Mouse (Mus musculus): ENCODE measurements around the gene Cwh43. TPM values are rescaled to one million over a fixed set of nuclear protein-coding genes. Genes with fewer than 3 reads are reported as not detected.

The Cwh43 gene
- polyA plus RNA-seq, 1 experiment from 2014 or later = not detected

- no peaks in the 10 kb centered on the region for H3K27me3 ChIP-seq (replicated peaks; ENCODE audit: control insufficient read depth, insufficient read depth, low read length)
- no peaks in the 10 kb centered on the region for H3K36me3 ChIP-seq (ENCODE audit: control insufficient read depth, insufficient read depth, low read length)
- WGBS = 68% methylated on average over 7 of the region's 7 CpGs
- H3K9me3 ChIP-seq (ENCODE audit: control insufficient read depth, low read length) = no peaks in the 10 kb centered on the region
- no peak overlapping the region for H3K4me2 ChIP-seq
- H3K4me3 ChIP-seq (ENCODE audit: low read depth, low read length) = no peak overlapping the region
- no peak overlapping the region for H3K9ac ChIP-seq (ENCODE audit: low read depth, low read length)
- ATAC-seq (replicated peaks; ENCODE audit: low FRiP score) = no peak
- no peak overlapping the region for H3K27ac ChIP-seq (ENCODE audit: low read depth, low read length)
- DNase-seq (ENCODE audit: low spot score) = no peak
- H3K4me1 ChIP-seq (replicated peaks; ENCODE audit: control insufficient read depth, insufficient read depth, low read length) = no peaks in the 10 kb centered on the region
Observed at GRCm38 (mm10) chr5:73434764-73435163, 28.9 kb downstream of the Cwh43 start.

GRCm38 (mm10) chr5:73442176-73442575 lies 36.3 kb downstream of the Cwh43 start:
- DNase-seq (ENCODE audit: low spot score) = no peak
- no peak overlapping the region for H3K9ac ChIP-seq (ENCODE audit: low read depth, low read length)
- ATAC-seq (replicated peaks; ENCODE audit: low FRiP score) = no peak
- no peak overlapping the region for H3K4me3 ChIP-seq (ENCODE audit: low read depth, low read length)
- 80% methylated on average over 9 of the region's 9 CpGs for WGBS
- H3K4me1 ChIP-seq (replicated peaks; ENCODE audit: control insufficient read depth, insufficient read depth, low read length) = no peaks in the 10 kb centered on the region
- H3K9me3 ChIP-seq (ENCODE audit: control insufficient read depth, low read length) = no peaks in the 10 kb centered on the region
- H3K27me3 ChIP-seq (replicated peaks; ENCODE audit: control insufficient read depth, insufficient read depth, low read length) = no peaks in the 10 kb centered on the region
- no peaks in the 10 kb centered on the region for H3K36me3 ChIP-seq (ENCODE audit: control insufficient read depth, insufficient read depth, low read length)
- H3K4me2 ChIP-seq = no peak overlapping the region
- H3K27ac ChIP-seq (ENCODE audit: low read depth, low read length) = no peak overlapping the region

GRCm38 (mm10) chr5:73450276-73450675 lies 44.4 kb downstream of the Cwh43 start:
- H3K4me1 ChIP-seq (replicated peaks; ENCODE audit: control insufficient read depth, insufficient read depth, low read length) = no peaks in the 10 kb centered on the region
- no peak overlapping the region for H3K4me2 ChIP-seq
- H3K9me3 ChIP-seq (ENCODE audit: control insufficient read depth, low read length) = no peaks in the 10 kb centered on the region
- H3K4me3 ChIP-seq (ENCODE audit: low read depth, low read length) = no peak overlapping the region
- 65% methylated on average over 1 of the region's 1 CpGs for WGBS
- no peak overlapping the region for H3K27ac ChIP-seq (ENCODE audit: low read depth, low read length)
- no peak overlapping the region for H3K9ac ChIP-seq (ENCODE audit: low read depth, low read length)
- no peak for ATAC-seq (replicated peaks; ENCODE audit: low FRiP score)
- no peaks in the 10 kb centered on the region for H3K27me3 ChIP-seq (replicated peaks; ENCODE audit: control insufficient read depth, insufficient read depth, low read length)
- DNase-seq (ENCODE audit: low spot score) = no peak
- H3K36me3 ChIP-seq (ENCODE audit: control insufficient read depth, insufficient read depth, low read length) = no peaks in the 10 kb centered on the region

GRCm38 (mm10) chr5:73454502-73455306 lies 48.8 kb downstream of the Cwh43 start:
- H3K9ac ChIP-seq (ENCODE audit: low read depth, low read length) = no peak overlapping the region
- H3K4me3 ChIP-seq (ENCODE audit: low read depth, low read length) = no peak overlapping the region
- H3K4me2 ChIP-seq = no peak overlapping the region
- no peaks in the 10 kb centered on the region for H3K9me3 ChIP-seq (ENCODE audit: control insufficient read depth, low read length)
- DNase-seq (ENCODE audit: low spot score) (no peak), ATAC-seq (replicated peaks; ENCODE audit: low FRiP score) (no peak)
- H3K36me3 ChIP-seq (ENCODE audit: control insufficient read depth, insufficient read depth, low read length) = no peaks in the 10 kb centered on the region
- no peak overlapping the region for H3K27ac ChIP-seq (ENCODE audit: low read depth, low read length)
- no peaks in the 10 kb centered on the region for H3K27me3 ChIP-seq (replicated peaks; ENCODE audit: control insufficient read depth, insufficient read depth, low read length)
- 60% methylated on average over 2 of the region's 2 CpGs for WGBS
- H3K4me1 ChIP-seq (replicated peaks; ENCODE audit: control insufficient read depth, insufficient read depth, low read length) = no peaks in the 10 kb centered on the region

- H3K4me2 ChIP-seq = no peak overlapping the region
- H3K27ac ChIP-seq (ENCODE audit: low read depth, low read length) = no peak overlapping the region
- no peak for DNase-seq (ENCODE audit: low spot score)
- no peaks in the 10 kb centered on the region for H3K9me3 ChIP-seq (ENCODE audit: control insufficient read depth, low read length)
- H3K4me3 ChIP-seq (ENCODE audit: low read depth, low read length) = no peak overlapping the region
- no peaks in the 10 kb centered on the region for H3K27me3 ChIP-seq (replicated peaks; ENCODE audit: control insufficient read depth, insufficient read depth, low read length)
- WGBS = 82% methylated on average over 5 of the region's 5 CpGs
- no peak for ATAC-seq (replicated peaks; ENCODE audit: low FRiP score)
- H3K9ac ChIP-seq (ENCODE audit: low read depth, low read length) = no peak overlapping the region
- no peaks in the 10 kb centered on the region for H3K36me3 ChIP-seq (ENCODE audit: control insufficient read depth, insufficient read depth, low read length)
- no peaks in the 10 kb centered on the region for H3K4me1 ChIP-seq (replicated peaks; ENCODE audit: control insufficient read depth, insufficient read depth, low read length)
Observed at GRCm38 (mm10) chr5:73455307-73455687, 49.4 kb downstream of the Cwh43 start.

- no peaks in the 10 kb centered on the region for H3K9me3 ChIP-seq (ENCODE audit: control insufficient read depth, low read length)
- no peaks in the 10 kb centered on the region for H3K36me3 ChIP-seq (ENCODE audit: control insufficient read depth, insufficient read depth, low read length)
- no peak overlapping the region for H3K4me2 ChIP-seq
- H3K27me3 ChIP-seq (replicated peaks; ENCODE audit: control insufficient read depth, insufficient read depth, low read length) = no peaks in the 10 kb centered on the region
- H3K9ac ChIP-seq (ENCODE audit: low read depth, low read length) = no peak overlapping the region
- WGBS = 81% methylated on average over 16 of the region's 16 CpGs
- H3K4me1 ChIP-seq (replicated peaks; ENCODE audit: control insufficient read depth, insufficient read depth, low read length) = no peaks in the 10 kb centered on the region
- H3K27ac ChIP-seq (ENCODE audit: low read depth, low read length) = no peak overlapping the region
- H3K4me3 ChIP-seq (ENCODE audit: low read depth, low read length) = no peak overlapping the region
- DNase-seq (ENCODE audit: low spot score) (no peak), ATAC-seq (replicated peaks; ENCODE audit: low FRiP score) (no peak)
Observed at GRCm38 (mm10) chr5:73468462-73469433, 62.9 kb downstream of the Cwh43 start.

GRCm38 (mm10) chr5:73474412-73475405 lies 68.8 kb downstream of the Cwh43 start:
- WGBS = 81% methylated on average over 20 of the region's 20 CpGs
- Histone ChIP-seq H3K9ac (ENCODE audit: low read depth, low read length) (no peak overlapping the region), H3K4me2 (no peak overlapping the region), H3K27me3 (replicated peaks; ENCODE audit: control insufficient read depth, insufficient read depth, low read length) (no peaks in the 10 kb centered on the region), H3K4me3 (ENCODE audit: low read depth, low read length) (no peak overlapping the region), H3K27ac (ENCODE audit: low read depth, low read length) (no peak overlapping the region), H3K9me3 (ENCODE audit: control insufficient read depth, low read length) (no peaks in the 10 kb centered on the region), H3K36me3 (ENCODE audit: control insufficient read depth, insufficient read depth, low read length) (no peaks in the 10 kb centered on the region), H3K4me1 (replicated peaks; ENCODE audit: control insufficient read depth, insufficient read depth, low read length) (no peaks in the 10 kb centered on the region)
- DNase-seq (ENCODE audit: low spot score) (no peak), ATAC-seq (replicated peaks; ENCODE audit: low FRiP score) (no peak)

- no peaks in the 10 kb centered on the region for H3K36me3 ChIP-seq (ENCODE audit: control insufficient read depth, insufficient read depth, low read length)
- H3K4me3 ChIP-seq (ENCODE audit: low read depth, low read length) = no peak within 1 kb of the TSS
- no peak within 1 kb of the TSS for H3K27ac ChIP-seq (ENCODE audit: low read depth, low read length)
- H3K4me1 ChIP-seq (replicated peaks; ENCODE audit: control insufficient read depth, insufficient read depth, low read length) = no peaks in the 10 kb centered on the region
- H3K4me2 ChIP-seq = no peak within 1 kb of the TSS
- no peak within 1 kb of the TSS for H3K9ac ChIP-seq (ENCODE audit: low read depth, low read length)
- H3K9me3 ChIP-seq (ENCODE audit: control insufficient read depth, low read length) = no peaks in the 10 kb centered on the region
- DNase-seq (ENCODE audit: low spot score) = no peak
- 72% methylated on average over 7 of the region's 7 CpGs for WGBS
- H3K27me3 ChIP-seq (replicated peaks; ENCODE audit: control insufficient read depth, insufficient read depth, low read length) = no peaks in the 10 kb centered on the region
- no peak for ATAC-seq (replicated peaks; ENCODE audit: low FRiP score)
Observed at GRCm38 (mm10) chr5:73480700-73481099, 74.8 kb downstream of the Cwh43 start, which contains the start of gene Dcun1d4. Gene Dcun1d4 (plus strand): TSS chr5:73481000.

Data from liver, embryonic 11.5 days (tissue).